Mouse (Mus musculus) intestine, embryonic 15.5 days (tissue): ENCODE data around the gene Aph1a. TPM values are rescaled to one million over a fixed set of nuclear protein-coding genes. Genes with fewer than 3 reads are reported as not detected.
"Not testable (repeated sequence)": the region's sequence is repeated elsewhere in the genome, so short reads cannot be mapped to it uniquely, and the experiment has no call there.

ENCODE experiments used
- ATAC-seq: fragments of 200-750 bp; cut with Nextera tagmentation; 2 replicates; pipeline ENCODE4 v1.8.0; 2017; ENCODE audit warnings: moderate TSS enrichment, moderate library complexity
- H3K27ac ChIP-seq: fragments of 300-500 bp; sonication (generic); 2 replicates; pipeline ENCODE4 v1.5.1; 2015; ENCODE audit warnings: mild to moderate bottlenecking, inconsistent platforms
- H3K27me3 ChIP-seq: fragments of 300-500 bp; sonication (generic); replicated peaks from 2 replicates; pipeline ENCODE4 v1.6.1; 2015; ENCODE audit warnings: inconsistent platforms
- H3K36me3 ChIP-seq: fragments of 300-500 bp; sonication (generic); 2 replicates; pipeline ENCODE4 v1.6.1; 2015; ENCODE audit warnings: inconsistent platforms
- H3K4me1 ChIP-seq: fragments of 300-500 bp; sonication (generic); replicated peaks from 2 replicates; pipeline ENCODE4 v1.6.1; 2015; ENCODE audit warnings: inconsistent platforms
- H3K4me2 ChIP-seq: fragments of 300-500 bp; sonication (generic); replicated peaks from 2 replicates; pipeline ENCODE4 v1.6.1; 2015; ENCODE audit warnings: mild to moderate bottlenecking, inconsistent platforms
- H3K4me3 ChIP-seq: fragments of 300-500 bp; sonication (generic); replicated peaks from 2 replicates; pipeline ENCODE4 v1.5.1; 2015; ENCODE audit warnings: inconsistent platforms
- H3K9ac ChIP-seq: fragments of 300-500 bp; sonication (generic); 2 replicates; pipeline ENCODE4 v1.6.1; 2015; ENCODE audit warnings: inconsistent platforms
- H3K9me3 ChIP-seq: fragments of 300-500 bp; sonication (generic); 2 replicates; pipeline ENCODE4 v1.6.1; 2016; ENCODE audit warnings: inconsistent platforms
- WGBS: fragments of 180-500 bp; shearing (Covaris S2); methylation state at CpG from one replicate; pipeline ENCODE4 v1.1.7; 2015; 5-methylcytosine and 5-hydroxymethylcytosine counted together
- polyA plus RNA-seq: library from polyadenylated mRNA; unstranded; fragments of >200 nt; fragmentation: Nextera tagmentation; extraction: Ambion mirVana; gene quantifications from 2 replicates; pipeline ENCODE4 v1.2.1, GENCODE M21; 2015

Aph1a gene
- polyA plus RNA-seq, 1 experiment from 2014 or later: 38.8 TPM

DNA sequence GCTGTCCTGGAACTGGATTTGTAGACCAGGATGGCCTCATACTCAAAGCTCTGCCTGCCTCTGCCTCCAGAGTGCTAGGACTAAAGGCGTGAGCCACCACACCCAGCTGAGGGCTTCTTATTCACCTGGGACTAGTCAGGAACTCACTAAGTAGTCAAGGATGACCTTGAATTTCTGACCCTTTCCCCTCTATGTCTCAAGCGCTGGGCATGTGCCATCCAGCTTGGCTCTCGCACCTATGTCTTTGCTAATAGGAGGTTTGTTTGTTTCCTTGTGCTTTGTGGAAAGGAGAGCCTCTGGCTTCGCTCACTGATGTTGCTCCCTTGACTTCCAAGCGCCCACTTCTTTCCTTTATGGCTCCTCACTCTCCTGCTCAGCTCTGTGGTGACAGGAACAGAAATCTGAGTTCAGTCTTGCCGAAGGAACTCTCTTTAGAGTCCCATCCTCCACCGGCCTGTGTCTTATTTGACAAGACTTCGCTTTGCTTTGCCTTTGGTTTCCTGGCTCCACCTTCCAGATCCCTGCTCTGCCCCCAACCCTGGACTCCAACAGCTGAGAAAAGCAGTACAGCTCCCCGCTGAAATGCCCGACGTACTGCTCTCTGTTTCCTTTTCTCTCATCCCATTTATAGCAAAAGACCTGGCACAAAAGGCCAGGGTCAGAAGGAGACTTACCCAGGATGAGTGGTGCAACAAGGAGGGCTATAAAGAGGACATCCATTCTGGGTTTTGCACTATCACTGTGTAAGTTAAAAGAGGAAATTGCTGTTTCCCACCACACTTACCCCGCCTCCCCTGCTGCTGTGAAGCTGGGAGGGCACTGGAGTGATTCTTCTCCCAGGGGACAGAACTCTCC, 2.3 kb upstream of the Aph1a start, which contains the start of gene BC028528:
Gene BC028528, minus strand, starts transcription at position 795 of the 855 bp plus-strand sequence.
- Histone ChIP-seq H3K9ac (peak within 1 kb of the TSS; percentile 35), H3K27me3 (no peaks in the 10 kb centered on the region), H3K9me3 (no peaks in the 10 kb centered on the region), H3K4me3 (peak within 1 kb of the TSS; percentile 33), H3K36me3 (no peaks in the 10 kb centered on the region), H3K4me2 (peak within 1 kb of the TSS; percentile 56), H3K27ac (peak within 1 kb of the TSS; percentile 88), H3K4me1 (peaks cover 21% of the 10 kb centered on the region)
- WGBS: 19% methylated on average over 12 of the region's 12 CpGs
- ATAC-seq: no peak

DNA sequence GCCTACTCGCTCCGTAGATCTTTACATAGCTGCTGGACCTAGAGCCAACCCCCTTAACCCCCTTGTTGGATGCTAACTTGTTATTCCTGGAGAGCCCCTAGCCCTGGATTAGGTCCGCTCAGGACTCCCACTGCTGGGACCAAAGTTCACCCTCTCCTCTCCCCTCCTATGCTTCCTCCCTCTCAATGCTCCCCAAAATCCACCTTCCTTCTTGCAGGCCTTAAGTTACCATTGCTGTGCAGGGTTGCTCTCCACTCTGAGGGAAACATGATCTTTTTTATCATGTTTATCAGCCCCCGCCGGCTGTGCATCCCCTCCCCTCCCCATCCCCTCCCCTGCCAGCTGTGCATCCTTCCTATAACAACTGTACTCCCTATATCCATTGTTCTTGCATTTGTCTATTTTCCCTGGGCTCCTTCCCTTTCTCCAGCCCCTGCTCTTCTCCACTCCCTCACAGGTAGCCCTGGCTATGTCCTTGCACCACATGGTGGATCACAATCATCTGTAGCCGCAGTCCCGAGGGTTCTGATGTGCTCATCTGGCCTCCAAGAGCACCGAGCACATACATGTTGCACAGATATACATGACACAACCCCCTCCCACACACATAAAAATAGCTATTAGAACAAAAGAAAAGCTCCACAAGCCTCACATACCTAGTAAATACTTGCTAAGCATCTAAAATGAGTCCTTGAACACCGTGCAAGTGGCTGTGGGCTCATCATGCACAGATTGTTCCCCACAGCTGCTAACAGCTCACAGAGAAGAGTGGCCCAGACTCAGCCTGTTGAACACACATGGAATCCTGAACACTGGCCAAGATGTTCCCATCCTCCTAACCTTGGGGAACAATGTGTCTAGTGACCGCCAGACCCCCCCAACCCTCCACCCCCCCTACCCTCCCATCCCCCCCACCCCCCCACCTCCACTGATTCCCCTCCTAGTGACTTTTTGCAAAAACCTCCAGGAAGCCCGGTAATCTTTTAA, 1.4 kb upstream of the Aph1a start:
- 34% methylated on average over 11 of the region's 11 CpGs for WGBS
- Histone ChIP-seq H3K27me3 (no peaks in the 10 kb centered on the region), H3K4me2 (peak overlapping the region; percentile 56), H3K4me1 (peaks cover 21% of the 10 kb centered on the region), H3K36me3 (no peaks in the 10 kb centered on the region), H3K9me3 (no peaks in the 10 kb centered on the region), H3K9ac (0 out of 2 replicates have a peak overlapping the region, but pooled peaks have one; percentile 35), H3K4me3 (0 out of 2 replicates have a peak overlapping the region, but pooled peaks have one; percentile 33), H3K27ac (peak overlapping the region; percentile 88)
- ATAC-seq: no peak

DNA sequence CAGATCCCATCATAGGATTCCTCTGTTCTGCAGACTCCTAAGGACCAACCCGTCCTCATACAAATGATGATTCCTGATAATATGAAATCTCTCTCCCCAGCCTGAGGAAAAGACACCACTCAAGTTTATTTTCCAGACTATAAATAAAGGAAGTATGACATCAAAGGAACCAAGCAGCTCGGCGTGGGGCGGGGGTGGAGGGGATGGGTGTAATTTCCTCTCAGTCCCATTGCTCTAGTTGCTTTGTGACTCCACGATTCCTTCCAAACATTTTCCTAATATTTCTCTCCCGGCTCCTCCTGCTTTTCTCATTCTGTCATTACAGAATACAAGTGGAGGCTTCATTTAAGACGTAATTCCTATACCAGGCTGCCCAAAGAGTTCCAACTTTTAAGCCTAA, 643 bp upstream of the Aph1a start:
- Histone ChIP-seq H3K4me1 (peaks cover 21% of the 10 kb centered on the region), H3K27ac (peak overlapping the region; percentile 88), H3K9me3 (no peaks in the 10 kb centered on the region), H3K4me3 (peak overlapping the region; percentile 55), H3K9ac (no peak overlapping the region), H3K27me3 (no peaks in the 10 kb centered on the region), H3K36me3 (peaks cover 4% of the 10 kb centered on the region; the same call in 1 of the 2 replicates), H3K4me2 (peak overlapping the region; percentile 53)
- ATAC-seq: peak; percentile 1; the same call in 1 of the 2 replicates
- 13% methylated on average over 7 of the region's 7 CpGs for WGBS

DNA sequence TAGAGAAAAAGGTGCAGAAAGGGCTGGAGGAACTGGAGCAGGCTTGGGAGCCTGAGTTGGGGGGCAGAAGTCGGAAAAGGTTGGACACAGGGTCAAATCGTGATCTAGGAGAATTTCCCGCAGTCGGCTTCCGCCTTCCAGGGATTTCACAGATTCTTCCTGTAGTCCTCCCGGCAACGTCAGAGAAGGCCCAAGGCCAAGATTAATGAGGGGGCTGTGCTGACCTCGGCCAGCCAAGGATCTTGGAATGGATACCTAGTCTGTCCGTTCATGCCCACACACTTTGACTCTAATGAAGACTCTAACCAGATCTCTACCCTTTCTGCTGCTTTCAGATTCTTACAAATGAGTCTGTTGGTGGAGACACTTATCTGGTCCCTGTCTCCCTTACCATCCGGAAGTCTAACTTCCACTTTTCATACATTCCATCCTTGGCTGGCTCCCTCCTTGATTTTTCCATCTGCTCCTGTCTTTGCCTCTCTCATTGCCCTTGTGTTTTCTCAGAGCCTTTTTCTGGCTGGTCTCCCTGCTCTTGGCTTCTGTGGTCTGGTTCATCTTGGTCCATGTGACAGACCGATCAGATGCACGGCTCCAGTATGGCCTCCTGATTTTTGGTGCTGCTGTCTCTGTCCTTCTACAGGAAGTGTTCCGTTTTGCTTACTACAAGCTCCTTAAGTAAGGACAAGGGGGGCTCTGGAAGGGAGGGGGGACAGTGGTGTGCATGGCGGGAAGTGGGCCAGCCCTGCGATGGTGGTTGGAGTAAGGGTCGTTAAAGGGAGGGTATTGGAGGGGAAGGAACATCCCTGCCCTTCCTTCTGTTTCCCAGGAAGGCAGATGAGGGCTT, 770 bp downstream of the Aph1a start:
- Histone ChIP-seq H3K27me3 (no peaks in the 10 kb centered on the region), H3K9ac (peak overlapping the region; percentile 65), H3K4me2 (peak overlapping the region; percentile 70), H3K4me1 (peaks cover 21% of the 10 kb centered on the region), H3K9me3 (no peaks in the 10 kb centered on the region), H3K27ac (peak overlapping the region; percentile 77), H3K4me3 (peak overlapping the region; percentile 55), H3K36me3 (peaks cover 4% of the 10 kb centered on the region; the same call in 1 of the 2 replicates)
- 4% methylated on average over 16 of the region's 16 CpGs for WGBS
- ATAC-seq: no peak

DNA sequence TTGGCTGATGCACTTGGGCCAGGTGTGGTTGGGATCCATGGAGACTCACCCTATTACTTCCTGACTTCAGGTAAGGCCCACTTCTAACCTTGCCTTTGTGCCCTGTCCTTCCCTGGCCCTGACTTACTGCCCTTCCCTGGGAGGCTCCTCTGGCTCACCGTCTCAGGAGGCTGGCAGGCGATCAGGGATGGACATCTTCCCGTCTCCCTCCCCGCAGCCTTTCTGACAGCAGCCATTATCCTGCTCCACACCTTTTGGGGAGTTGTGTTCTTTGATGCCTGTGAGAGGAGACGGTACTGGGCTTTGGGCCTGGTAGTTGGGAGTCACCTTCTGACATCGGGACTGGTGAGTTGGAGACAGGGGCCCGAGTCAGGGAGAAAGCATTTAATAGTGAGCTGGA, 1.7 kb downstream of the Aph1a start:
- not testable (repeated sequence) for H3K4me3 ChIP-seq, H3K9me3 ChIP-seq, H3K36me3 ChIP-seq, H3K27ac ChIP-seq, H3K27me3 ChIP-seq, ATAC-seq, H3K9ac ChIP-seq
- 82% methylated on average over 7 of the region's 7 CpGs for WGBS
- H3K4me2 ChIP-seq: 0 out of 2 replicates have a peak overlapping the region, but pooled peaks have one; percentile 26
- peaks cover 21% of the 10 kb centered on the region for H3K4me1 ChIP-seq

DNA sequence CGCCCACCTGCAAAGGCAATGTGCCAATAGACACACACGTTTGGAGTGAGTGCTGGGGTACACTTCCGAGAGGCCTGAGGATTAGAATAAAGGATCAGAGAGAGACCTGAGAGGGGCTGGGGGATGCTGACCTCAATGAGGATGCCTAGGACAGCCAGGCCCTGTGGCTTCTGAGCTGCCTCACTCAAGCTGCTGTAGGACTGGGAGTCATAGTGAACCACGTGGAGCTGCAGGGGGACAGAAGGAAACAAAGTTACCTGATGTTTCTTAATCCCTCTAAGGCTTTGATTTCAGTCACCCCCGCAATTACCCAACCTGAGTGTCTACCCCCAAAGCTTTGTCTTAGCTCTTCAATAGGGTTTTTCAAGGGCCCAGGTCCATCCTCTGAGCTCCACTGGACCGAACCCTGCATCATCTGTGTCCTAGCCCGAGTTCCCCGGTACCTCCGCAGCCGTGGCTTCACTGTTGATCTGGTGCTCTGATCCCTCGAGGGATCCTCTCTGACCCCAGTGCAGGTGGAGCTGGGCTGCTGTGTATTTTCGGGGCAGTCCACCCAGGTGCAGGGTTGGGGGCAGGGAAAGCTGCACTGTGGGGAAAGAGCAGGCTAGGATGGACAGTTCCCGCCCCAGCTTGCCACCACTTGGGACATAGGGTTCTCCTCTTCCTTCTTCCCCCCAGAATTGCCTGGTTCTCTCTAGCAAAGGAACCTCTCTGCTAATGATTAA, 6.2 kb downstream of the Aph1a start:
- Histone ChIP-seq H3K4me2 (no peak overlapping the region), H3K9me3 (no peaks in the 10 kb centered on the region), H3K4me3 (no peak overlapping the region), H3K27me3 (0 out of 2 replicates have a peak, but pooled peaks cover 3% of the 10 kb centered on the region), H3K36me3 (peaks cover 4% of the 10 kb centered on the region; the same call in 1 of the 2 replicates), H3K9ac (no peak overlapping the region), H3K4me1 (peaks cover 14% of the 10 kb centered on the region), H3K27ac (no peak overlapping the region)
- 74% methylated on average over 13 of the region's 13 CpGs for WGBS
- no peak for ATAC-seq

DNA sequence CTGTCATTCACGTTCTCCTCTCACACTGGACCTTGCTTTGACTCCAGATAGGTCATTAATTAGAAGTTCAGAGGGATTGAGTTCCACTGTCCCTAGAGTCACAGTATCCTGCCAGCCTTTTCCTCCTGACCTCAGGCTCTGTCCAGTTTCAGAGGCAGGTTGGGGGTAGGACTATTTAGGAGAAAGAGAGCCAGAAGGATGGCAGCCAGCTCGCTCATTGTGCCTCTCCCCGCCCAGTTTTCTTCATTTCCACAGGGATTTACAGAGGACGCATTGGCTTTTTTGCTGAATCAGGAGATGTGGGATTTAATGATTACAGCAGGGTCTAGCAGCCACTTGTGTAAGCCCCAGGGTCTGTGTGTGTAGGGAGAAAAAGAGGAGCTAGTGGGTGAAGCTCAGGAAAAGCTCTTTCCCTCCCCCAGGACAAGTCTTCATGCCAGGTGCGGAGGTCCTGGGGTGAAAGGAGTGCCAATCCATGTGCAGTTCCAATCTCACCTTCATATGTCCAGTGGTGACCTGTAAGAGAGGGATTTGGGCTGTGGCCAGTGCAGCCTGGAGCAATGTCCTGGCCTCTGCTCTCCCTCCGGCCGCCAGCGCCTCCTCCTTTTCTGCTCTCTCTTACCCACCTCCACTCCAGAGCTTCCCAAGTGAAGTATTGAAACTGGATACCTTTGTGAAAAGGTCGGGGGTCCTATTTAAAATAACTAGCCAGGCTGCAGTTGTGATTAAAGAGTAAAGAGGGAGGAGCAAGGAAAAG, 8.0 kb downstream of the Aph1a start:
- H3K27me3 ChIP-seq: 0 out of 2 replicates have a peak, but pooled peaks cover 3% of the 10 kb centered on the region
- H3K4me2 ChIP-seq: no peak overlapping the region
- H3K4me3 ChIP-seq: no peak overlapping the region
- H3K9me3 ChIP-seq: no peaks in the 10 kb centered on the region
- ATAC-seq: no peak
- H3K27ac ChIP-seq: no peak overlapping the region
- H3K9ac ChIP-seq: no peak overlapping the region
- H3K4me1 ChIP-seq: peaks cover 23% of the 10 kb centered on the region
- peaks cover 4% of the 10 kb centered on the region; the same call in 1 of the 2 replicates for H3K36me3 ChIP-seq
- 65% methylated on average over 9 of the region's 9 CpGs for WGBS

DNA sequence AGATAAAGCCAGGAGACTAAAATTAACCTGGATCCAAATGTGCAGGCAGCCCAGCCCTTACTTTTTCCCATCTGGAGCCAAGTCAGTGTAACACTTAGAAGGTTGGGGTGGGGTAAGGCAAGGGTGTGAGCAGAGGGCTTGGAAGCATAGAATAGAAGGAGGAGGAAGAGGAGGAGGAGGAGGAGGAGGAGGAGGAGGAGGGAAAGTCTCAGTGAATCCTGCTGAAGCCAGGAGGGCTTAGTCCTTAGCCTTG, 8.5 kb downstream of the Aph1a start:
- peaks cover 24% of the 10 kb centered on the region for H3K4me1 ChIP-seq
- no peak overlapping the region for H3K27ac ChIP-seq
- 0 out of 2 replicates have a peak, but pooled peaks cover 3% of the 10 kb centered on the region for H3K27me3 ChIP-seq
- no peaks in the 10 kb centered on the region for H3K9me3 ChIP-seq
- peaks cover 4% of the 10 kb centered on the region; the same call in 1 of the 2 replicates for H3K36me3 ChIP-seq
- H3K4me3 ChIP-seq: no peak overlapping the region
- H3K9ac ChIP-seq: no peak overlapping the region
- no peak for ATAC-seq
- H3K4me2 ChIP-seq: no peak overlapping the region

DNA sequence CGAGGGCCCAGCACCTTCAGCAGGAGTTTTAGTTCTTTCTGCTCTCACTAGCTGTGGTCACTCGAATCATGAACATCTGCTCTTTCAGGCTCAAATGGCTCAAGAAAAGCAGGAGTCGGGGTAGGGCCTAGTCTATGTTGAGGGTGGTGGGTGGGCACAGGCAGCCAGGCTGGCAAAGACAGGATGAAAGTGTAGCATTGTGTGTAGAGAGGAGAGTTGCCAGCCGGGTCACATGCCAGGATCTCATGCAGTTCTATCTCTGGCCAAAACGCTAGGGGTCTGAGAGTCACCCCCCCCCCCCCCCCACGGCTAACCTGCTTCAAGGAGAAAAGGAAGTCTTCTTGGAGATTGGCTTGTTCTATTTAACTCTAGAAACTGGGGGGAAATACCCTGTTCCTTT, 8.9 kb downstream of the Aph1a start:
- Histone ChIP-seq H3K9ac (no peak overlapping the region), H3K27me3 (0 out of 2 replicates have a peak, but pooled peaks cover 3% of the 10 kb centered on the region), H3K9me3 (no peaks in the 10 kb centered on the region), H3K4me3 (no peak overlapping the region), H3K4me2 (no peak overlapping the region), H3K4me1 (peaks cover 24% of the 10 kb centered on the region), H3K27ac (no peak overlapping the region), H3K36me3 (peaks cover 4% of the 10 kb centered on the region; the same call in 1 of the 2 replicates)
- ATAC-seq: no peak
- 38% methylated on average over 6 of the region's 6 CpGs for WGBS

DNA sequence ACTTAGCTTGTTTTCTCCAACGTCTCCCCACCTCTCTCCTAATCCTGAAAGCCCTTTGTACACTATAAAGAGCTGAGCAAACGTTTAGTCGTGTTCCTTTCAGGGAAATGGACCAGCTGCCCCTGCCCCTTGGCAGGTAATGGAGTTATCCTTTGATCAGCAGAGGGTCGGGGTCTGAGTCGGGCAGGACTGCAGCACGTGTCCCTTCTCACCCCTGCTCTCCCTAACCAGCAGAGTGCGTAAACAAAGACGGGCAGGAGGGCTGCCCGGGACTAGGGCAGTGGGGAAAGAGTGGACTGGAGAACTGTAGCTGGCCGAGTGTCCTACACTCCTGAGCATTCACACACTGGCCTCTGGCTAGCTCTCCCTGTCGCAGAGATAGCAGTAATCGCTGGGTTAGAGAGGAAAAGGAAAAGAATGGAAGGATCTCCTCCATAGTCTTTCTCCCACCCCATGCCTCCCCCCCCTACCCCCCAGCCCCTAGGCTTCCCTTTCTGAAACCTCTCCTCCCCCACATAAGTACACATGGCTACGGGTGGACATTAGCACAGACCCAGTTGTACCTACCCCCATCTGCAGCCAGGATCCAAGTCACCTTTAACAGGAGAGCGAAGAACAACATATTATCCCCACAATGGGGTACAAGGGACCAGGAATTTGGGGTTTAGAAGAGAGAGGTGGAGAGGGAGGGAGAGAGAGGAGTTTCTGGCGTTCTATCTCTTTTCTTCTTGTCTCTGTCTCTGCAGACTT, 10.2 kb downstream of the Aph1a start:
- ATAC-seq: no peak
- no peak overlapping the region for H3K27ac ChIP-seq
- 0 out of 2 replicates have a peak, but pooled peaks cover 3% of the 10 kb centered on the region for H3K27me3 ChIP-seq
- H3K36me3 ChIP-seq: no peaks in the 10 kb centered on the region
- H3K9ac ChIP-seq: no peak overlapping the region; the same call in 1 of the 2 replicates
- peak overlapping the region; percentile 62 for H3K4me2 ChIP-seq
- peaks cover 24% of the 10 kb centered on the region for H3K4me1 ChIP-seq
- 11% methylated on average over 15 of the region's 15 CpGs for WGBS
- H3K4me3 ChIP-seq: no peak overlapping the region
- H3K9me3 ChIP-seq: no peaks in the 10 kb centered on the region
